Mouse (Mus musculus): Measurements from ENCODE around the gene Mtss1l. TPM values are rescaled to one million over a fixed set of nuclear protein-coding genes. Genes with fewer than 3 reads are reported as not detected.

Mtss1l gene
- polyA plus RNA-seq, 1 experiment from 2014 or later, result 6.4 TPM

DNA sequence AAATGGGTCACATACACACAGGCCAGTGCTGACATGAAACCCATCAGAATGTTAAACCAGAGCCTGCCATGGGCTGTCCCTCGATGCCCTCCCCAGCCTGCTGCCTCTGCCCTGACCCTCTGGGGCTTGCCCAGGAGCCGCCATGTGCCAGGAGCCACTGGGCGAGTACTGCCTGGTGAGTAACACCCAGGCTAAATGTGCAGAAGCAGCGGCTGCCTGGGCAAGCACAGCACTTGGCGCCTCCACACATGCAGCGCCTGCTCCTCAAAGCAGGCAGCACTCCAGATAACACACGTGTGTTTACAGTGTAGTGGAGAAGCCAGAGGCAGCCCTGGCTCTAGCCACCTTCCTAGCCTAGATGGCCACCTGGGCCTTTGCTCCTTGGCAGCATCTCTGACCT is 8.2 kb upstream of the Mtss1l start:
- Histone ChIP-seq H3K9me3 (no peaks in the 10 kb centered on the region), H3K36me3 (peaks cover 22% of the 10 kb centered on the region), H3K4me3 (no peak overlapping the region), H3K4me1 (peaks cover 95% of the 10 kb centered on the region), H3K27me3 (ENCODE audit: insufficient read depth, poor library complexity, severe bottlenecking) (no peaks in the 10 kb centered on the region), H3K27ac (peak overlapping the region; percentile 84)
- WGBS, result 57% methylated on average over 7 of the region's 7 CpGs
- no peak for DNase-seq (ENCODE audit: low spot score)

GRCm38 (mm10) chr8:110714827-110715519 is 6.3 kb upstream of the Mtss1l start:
- Histone ChIP-seq H3K27ac (peak overlapping the region; percentile 84), H3K4me1 (peaks cover 98% of the 10 kb centered on the region), H3K9me3 (no peaks in the 10 kb centered on the region), H3K4me3 (no peak overlapping the region), H3K36me3 (peaks cover 22% of the 10 kb centered on the region), H3K27me3 (ENCODE audit: insufficient read depth, poor library complexity, severe bottlenecking) (0 out of 2 replicates have a peak, but pooled peaks cover 5% of the 10 kb centered on the region)
- 63% methylated on average over 15 of the region's 15 CpGs for WGBS
- DNase-seq (ENCODE audit: low spot score), result no peak

- Histone ChIP-seq H3K36me3 (peaks cover 20% of the 10 kb centered on the region), H3K27ac (peak overlapping the region; percentile 84), H3K27me3 (ENCODE audit: insufficient read depth, poor library complexity, severe bottlenecking) (0 out of 2 replicates have a peak, but pooled peaks cover 5% of the 10 kb centered on the region), H3K4me3 (no peak overlapping the region), H3K9me3 (no peaks in the 10 kb centered on the region), H3K4me1 (peaks cover 97% of the 10 kb centered on the region)
- 55% methylated on average over 4 of the region's 4 CpGs for WGBS
- DNase-seq (ENCODE audit: low spot score), result no peak
Observed at GRCm38 (mm10) chr8:110716075-110716474, 5.2 kb upstream of the Mtss1l start.

- peak overlapping the region; percentile 84 for H3K27ac ChIP-seq
- WGBS, result 69% methylated on average over 7 of the region's 7 CpGs
- peaks cover 91% of the 10 kb centered on the region for H3K4me1 ChIP-seq
- DNase-seq (ENCODE audit: low spot score), result no peak
- 0 out of 2 replicates have a peak, but pooled peaks cover 5% of the 10 kb centered on the region for H3K27me3 ChIP-seq (ENCODE audit: insufficient read depth, poor library complexity, severe bottlenecking)
- no peak overlapping the region for H3K4me3 ChIP-seq
- no peaks in the 10 kb centered on the region for H3K9me3 ChIP-seq
- peaks cover 18% of the 10 kb centered on the region for H3K36me3 ChIP-seq
Observed at GRCm38 (mm10) chr8:110717131-110717530, 4.1 kb upstream of the Mtss1l start.

- H3K9me3 ChIP-seq, result no peaks in the 10 kb centered on the region
- H3K36me3 ChIP-seq, result peaks cover 16% of the 10 kb centered on the region
- peaks cover 91% of the 10 kb centered on the region for H3K4me1 ChIP-seq
- DNase-seq (ENCODE audit: low spot score), result no peak
- 0 out of 2 replicates have a peak, but pooled peaks cover 5% of the 10 kb centered on the region for H3K27me3 ChIP-seq (ENCODE audit: insufficient read depth, poor library complexity, severe bottlenecking)
- WGBS, result 82% methylated on average over 8 of the region's 8 CpGs
- H3K4me3 ChIP-seq, result no peak overlapping the region
- H3K27ac ChIP-seq, result peak overlapping the region; percentile 72; the same call in 1 of the 2 replicates
Observed at GRCm38 (mm10) chr8:110718209-110718968, 2.9 kb upstream of the Mtss1l start.

DNA sequence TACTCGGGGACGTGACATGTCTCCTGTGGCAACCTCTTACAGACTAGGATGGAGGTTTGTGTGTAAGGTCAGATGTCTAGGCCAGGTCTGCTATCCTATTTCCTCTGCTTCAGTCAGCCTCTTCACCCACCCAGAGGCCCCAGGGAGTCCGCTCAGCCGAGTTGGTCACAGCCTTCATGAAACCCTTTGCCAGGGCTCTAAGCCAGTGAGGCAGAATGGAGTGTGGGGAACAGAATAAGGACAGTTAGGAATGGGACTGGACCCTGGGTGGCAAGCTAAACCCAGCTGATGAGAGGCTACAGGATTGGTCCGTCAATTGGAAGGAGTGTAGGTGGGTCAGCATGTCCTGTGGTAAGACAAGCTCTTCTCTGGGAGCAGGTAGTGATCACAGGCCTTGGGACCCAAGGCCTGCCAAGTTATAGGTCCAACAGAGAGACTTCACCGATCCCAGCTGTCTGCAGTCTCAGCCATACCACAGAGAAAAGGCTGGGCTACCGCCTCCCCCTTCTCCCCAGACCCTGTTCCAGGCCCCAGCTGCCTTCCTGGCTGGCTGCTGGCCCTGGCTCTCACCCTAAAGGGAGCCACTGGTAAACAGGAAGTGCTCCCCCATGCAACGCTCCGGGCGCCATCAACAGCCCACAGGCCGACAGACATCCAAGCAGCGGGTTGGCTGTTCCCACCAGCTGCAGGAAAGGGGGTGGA is 2.2 kb upstream of the Mtss1l start:
- H3K27ac ChIP-seq, result peak overlapping the region; percentile 72
- H3K27me3 ChIP-seq (ENCODE audit: insufficient read depth, poor library complexity, severe bottlenecking), result 0 out of 2 replicates have a peak, but pooled peaks cover 5% of the 10 kb centered on the region
- peaks cover 13% of the 10 kb centered on the region; the same call in 1 of the 2 replicates for H3K36me3 ChIP-seq
- no peak for DNase-seq (ENCODE audit: low spot score)
- WGBS, result 47% methylated on average over 12 of the region's 12 CpGs
- H3K9me3 ChIP-seq, result no peaks in the 10 kb centered on the region
- H3K4me1 ChIP-seq, result peaks cover 91% of the 10 kb centered on the region
- peak overlapping the region; percentile 12; the same call in 1 of the 2 replicates for H3K4me3 ChIP-seq

GRCm38 (mm10) chr8:110719898-110720653 is 1.2 kb upstream of the Mtss1l start:
- H3K4me3 ChIP-seq, result no peak overlapping the region

DNA sequence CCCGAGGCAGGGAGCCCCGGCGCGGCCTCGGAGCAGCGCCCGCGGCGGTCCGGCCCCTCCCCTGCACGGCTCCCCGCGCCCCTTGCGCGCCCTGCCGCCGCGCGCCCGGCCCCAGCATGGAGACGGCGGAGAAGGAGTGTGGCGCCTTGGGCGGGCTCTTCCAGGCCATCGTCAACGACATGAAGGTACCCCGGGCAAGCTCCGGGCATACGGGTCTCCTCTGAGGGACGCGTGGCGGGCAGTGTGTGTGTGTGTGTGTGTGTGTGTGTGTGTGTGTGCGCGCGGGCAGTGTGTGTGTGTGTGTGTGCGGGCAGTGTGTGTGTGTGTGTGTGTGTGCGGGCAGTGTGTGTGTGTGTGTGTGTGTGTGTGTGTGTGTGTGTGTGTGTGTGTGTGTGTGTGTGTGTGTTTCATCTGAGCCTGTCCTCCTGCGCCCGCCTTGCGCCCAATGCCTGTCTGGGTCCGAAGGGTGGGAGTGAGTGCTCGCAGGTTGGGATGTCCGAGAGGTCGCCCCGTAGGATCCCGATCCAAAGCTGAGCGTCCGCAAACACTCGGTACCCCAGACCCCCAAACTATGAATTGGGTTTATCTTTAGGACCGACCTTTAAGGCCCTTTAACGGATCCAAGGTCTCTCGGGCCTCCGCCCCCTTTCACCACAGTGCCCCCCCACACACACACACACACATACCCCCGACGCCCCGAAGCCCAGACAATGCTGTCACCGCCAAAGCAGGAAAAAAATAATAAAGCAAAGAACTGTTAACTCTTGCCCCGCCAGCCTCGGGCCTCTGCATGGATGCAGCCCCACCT is 534 bp downstream of the Mtss1l start:
- Histone ChIP-seq H3K27me3 (ENCODE audit: insufficient read depth, poor library complexity, severe bottlenecking) (0 out of 2 replicates have a peak, but pooled peaks cover 5% of the 10 kb centered on the region), H3K9me3 (no peaks in the 10 kb centered on the region), H3K4me3 (peak overlapping the region; percentile 86), H3K27ac (peak overlapping the region; percentile 94), H3K4me1 (peaks cover 91% of the 10 kb centered on the region), H3K36me3 (peaks cover 28% of the 10 kb centered on the region)
- no peak for DNase-seq (ENCODE audit: low spot score)
- WGBS, result 8% methylated on average over 51 of the region's 59 CpGs

More at GRCm38 (mm10) chr8:110719898-110720653, 1.2 kb upstream of the Mtss1l start:
- Histone ChIP-seq H3K4me1 (peaks cover 91% of the 10 kb centered on the region), H3K27me3 (ENCODE audit: insufficient read depth, poor library complexity, severe bottlenecking) (0 out of 2 replicates have a peak, but pooled peaks cover 5% of the 10 kb centered on the region), H3K9me3 (no peaks in the 10 kb centered on the region), H3K27ac (peak overlapping the region; percentile 94), H3K36me3 (peaks cover 16% of the 10 kb centered on the region; the same call in 1 of the 2 replicates)
- WGBS, result 53% methylated on average over 6 of the region's 6 CpGs
- no peak for DNase-seq (ENCODE audit: low spot score)

- 64% methylated on average over 11 of the region's 11 CpGs for WGBS
- Histone ChIP-seq H3K36me3 (peaks cover 30% of the 10 kb centered on the region), H3K27ac (peak overlapping the region; percentile 94), H3K9me3 (no peaks in the 10 kb centered on the region), H3K27me3 (ENCODE audit: insufficient read depth, poor library complexity, severe bottlenecking) (0 out of 2 replicates have a peak, but pooled peaks cover 5% of the 10 kb centered on the region), H3K4me1 (peaks cover 88% of the 10 kb centered on the region), H3K4me3 (peak overlapping the region; percentile 86)
- no peak for DNase-seq (ENCODE audit: low spot score)
Observed at GRCm38 (mm10) chr8:110722414-110723011, 1.2 kb downstream of the Mtss1l start.

DNA sequence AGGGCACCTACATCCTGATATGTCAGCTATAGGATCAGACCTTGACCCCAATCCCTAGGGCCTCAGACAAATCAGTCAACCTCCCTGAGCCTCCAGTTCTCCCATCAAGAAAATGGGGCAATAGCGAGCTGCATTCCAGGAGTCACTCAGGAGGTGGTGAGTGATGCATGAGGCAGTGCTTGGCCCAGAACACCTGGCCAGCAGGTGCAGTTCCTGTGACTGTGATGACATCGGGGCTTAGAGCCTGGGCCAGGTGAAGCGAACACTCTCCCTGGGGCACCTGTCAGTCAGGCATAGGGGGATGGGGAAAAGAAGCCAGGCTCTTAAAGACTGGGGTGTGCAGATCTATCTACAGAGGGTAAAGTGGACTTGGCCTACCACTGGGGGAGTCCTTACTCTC is 3.2 kb downstream of the Mtss1l start:
- Histone ChIP-seq H3K4me1 (peaks cover 79% of the 10 kb centered on the region), H3K27me3 (ENCODE audit: insufficient read depth, poor library complexity, severe bottlenecking) (0 out of 2 replicates have a peak, but pooled peaks cover under 1% of the 10 kb centered on the region), H3K9me3 (no peaks in the 10 kb centered on the region), H3K4me3 (no peak overlapping the region), H3K27ac (peak overlapping the region; percentile 50; the same call in 1 of the 2 replicates), H3K36me3 (peaks cover 50% of the 10 kb centered on the region)
- WGBS, result 77% methylated on average over 3 of the region's 3 CpGs
- no peak for DNase-seq (ENCODE audit: low spot score)

Data from heart, embryonic 10.5 days (tissue).